Mouse (Mus musculus) spleen, adult 12 weeks (tissue): ENCODE measurements around the gene Reg1.
"Not testable (repeated sequence)": the region's sequence is repeated elsewhere in the genome, so short reads cannot be mapped to it uniquely, and the experiment has no call there.

Experiments
- DNase-seq: peaks from one replicate; pipeline ENCODE4 v3.0.0; 2022; ENCODE audit warnings: low spot score

Gene Reg1

GRCm38 (mm10) chr6:78422411-78422810 is at the start of gene Reg1:
Gene Reg1, plus strand, starts transcription at chr6:78422711.
- not testable (repeated sequence) for DNase-seq

- no peak for DNase-seq
Measured at GRCm38 (mm10) chr6:78378765-78379164, 43.7 kb upstream of the Reg1 start, which contains the start of gene Reg3d. Gene Reg3d, minus strand, starts transcription at chr6:78378865.

- no peak for DNase-seq
Measured at GRCm38 (mm10) chr6:78380409-78380808, 42.1 kb upstream of the Reg1 start, which contains the start of gene Reg3a. Gene Reg3a, plus strand, starts transcription at chr6:78380709.

- DNase-seq, result no peak
Measured at GRCm38 (mm10) chr6:78385609-78386008, 36.9 kb upstream of the Reg1 start.

GRCm38 (mm10) chr6:78395323-78395722 is 27.2 kb upstream of the Reg1 start, which contains the start of gene Reg2:
Gene Reg2, plus strand, starts transcription at chr6:78395623.
- DNase-seq, result not testable (repeated sequence)

- DNase-seq, result no peak
Measured at GRCm38 (mm10) chr6:78425497-78425896, 3.0 kb downstream of the Reg1 start.

- DNase-seq, result no peak
Measured at GRCm38 (mm10) chr6:78447202-78447601, 24.7 kb downstream of the Reg1 start.

GRCm38 (mm10) chr6:78448409-78448808 is 25.9 kb downstream of the Reg1 start:
- DNase-seq, result no peak

GRCm38 (mm10) chr6:78452804-78453203 is 30.3 kb downstream of the Reg1 start:
- DNase-seq, result no peak

- DNase-seq, result no peak
Measured at GRCm38 (mm10) chr6:78460191-78460825, 37.8 kb downstream of the Reg1 start.

- no peak for DNase-seq
Measured at GRCm38 (mm10) chr6:78462360-78462759, 39.8 kb downstream of the Reg1 start.

- DNase-seq, result no peak
Measured at GRCm38 (mm10) chr6:78463266-78463665, 40.8 kb downstream of the Reg1 start.

GRCm38 (mm10) chr6:78468772-78469171 is 46.3 kb downstream of the Reg1 start, which contains the start of gene Reg3g:
Gene Reg3g, minus strand, starts transcription at chr6:78468872.
- DNase-seq, result no peak

GRCm38 (mm10) chr6:78469287-78469686 is 46.8 kb downstream of the Reg1 start:
- DNase-seq, result no peak
